Mouse (Mus musculus) B cell, adult (primary cell): ENCODE data around the gene Car14. TPM values are rescaled to one million over a fixed set of nuclear protein-coding genes. Genes with fewer than 3 reads are reported as not detected.

Source experiments
- total RNA-seq: library from RNA; stranded (reverse); gene quantifications from 4 replicates; pipeline ENCODE4 v1.2.4, GENCODE M21; 2023; ENCODE audit not compliant: inconsistent age

Car14 gene
- not detected in 4 replicates for total RNA-seq

DNA sequence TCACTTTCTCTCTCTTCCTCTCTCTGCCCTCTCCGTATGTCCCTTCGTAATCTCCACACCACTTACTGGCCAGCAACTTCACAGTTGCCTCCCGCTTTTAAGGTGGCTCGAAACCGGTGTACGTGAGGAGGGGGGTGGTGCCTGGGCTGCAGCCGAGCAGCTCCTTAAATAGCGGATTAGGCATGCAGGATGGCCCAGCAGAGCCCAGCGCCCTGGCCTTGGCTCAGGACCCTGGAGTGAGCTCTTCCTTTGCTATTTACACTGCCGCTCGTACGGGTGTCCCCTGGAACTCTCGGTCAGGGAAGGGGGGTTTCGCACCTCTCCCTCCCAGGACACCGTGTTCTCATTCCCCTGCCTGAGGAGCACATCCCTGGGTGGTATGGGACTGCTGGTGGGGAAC is at the start of gene Car14:
TSS of gene Car14 (minus strand) at position 124 of the 400 bp plus-strand sequence.

DNA sequence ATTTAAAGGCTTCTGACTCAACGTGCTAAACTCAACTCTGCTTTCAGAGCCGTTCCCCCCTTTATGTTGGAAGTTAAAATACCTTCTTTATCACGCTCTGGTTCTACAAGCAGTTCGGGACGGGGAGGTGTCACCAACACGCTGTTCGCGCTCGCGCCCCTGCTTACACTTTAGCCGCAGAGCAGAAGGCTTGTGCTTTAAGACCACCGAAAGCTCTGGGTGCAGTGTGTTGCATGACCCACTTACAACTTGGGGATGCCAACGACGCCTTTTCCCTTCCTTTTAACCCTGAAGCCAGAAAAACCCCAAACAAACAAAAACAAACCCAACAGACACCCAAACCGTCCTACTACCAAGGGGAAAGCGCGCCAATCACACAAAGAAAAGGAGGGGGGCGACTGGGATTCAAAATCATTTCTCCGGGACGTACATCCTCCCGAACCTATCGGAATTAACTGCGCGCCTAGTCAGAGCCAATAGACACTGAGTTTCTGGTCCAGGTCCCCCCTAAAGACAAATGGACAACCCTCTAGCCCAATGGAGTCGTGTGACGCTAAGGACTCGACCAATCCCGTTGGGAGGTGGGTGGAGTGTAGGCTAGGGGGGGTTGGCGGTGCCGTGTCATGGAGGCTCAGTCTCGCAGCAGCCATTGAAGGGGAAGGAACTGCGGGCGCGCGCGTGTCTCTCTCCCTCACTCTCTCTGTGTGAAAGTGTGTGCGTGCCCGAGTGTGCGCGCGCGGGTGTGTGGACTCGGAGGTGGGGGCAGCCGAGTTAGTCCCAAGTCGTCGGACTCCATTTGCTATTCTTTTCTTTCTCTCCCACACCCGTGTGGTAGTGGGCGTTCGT is 24.4 kb upstream of the Car14 start, which contains the start of gene Anp32e:
TSS of gene Anp32e (plus strand) at position 589 of the 846 bp plus-strand sequence.

DNA sequence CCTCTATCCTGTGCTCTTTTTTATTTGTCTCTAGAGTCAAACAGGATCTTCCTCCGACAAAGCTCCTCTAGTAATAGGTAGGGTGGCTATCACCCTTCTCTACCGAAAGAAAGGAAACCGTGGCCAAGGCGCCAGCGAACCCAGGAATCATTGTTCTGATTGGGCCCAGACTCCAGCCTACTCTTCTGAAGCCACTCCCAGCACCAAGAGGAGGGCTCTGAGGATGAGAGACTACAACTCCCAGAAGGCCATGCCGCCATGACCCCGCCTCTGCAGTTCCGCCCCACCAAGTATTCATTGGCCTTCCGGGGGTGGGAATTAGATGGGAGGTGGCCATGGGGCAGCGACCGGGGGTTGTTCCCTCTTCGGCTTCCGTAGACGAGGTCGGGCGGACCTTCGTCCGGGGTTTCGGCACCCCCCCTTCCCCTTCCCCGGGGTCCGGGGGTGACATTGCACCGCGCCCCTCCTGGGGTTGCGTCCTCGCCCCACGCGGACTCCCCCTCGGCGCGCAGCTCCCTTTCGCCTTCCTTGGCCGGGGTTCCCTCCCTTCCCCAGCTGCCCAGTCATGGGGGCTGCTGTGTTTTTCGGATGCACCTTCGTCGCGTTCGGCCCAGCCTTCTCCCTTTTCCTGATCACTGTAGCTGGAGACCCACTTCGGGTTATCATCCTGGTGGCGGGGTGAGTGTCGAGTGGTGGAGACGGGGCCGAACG is 10.7 kb downstream of the Car14 start, which contains the start of gene Aph1a:
TSS of gene Aph1a (plus strand) at position 364 of the 711 bp plus-strand sequence.

DNA sequence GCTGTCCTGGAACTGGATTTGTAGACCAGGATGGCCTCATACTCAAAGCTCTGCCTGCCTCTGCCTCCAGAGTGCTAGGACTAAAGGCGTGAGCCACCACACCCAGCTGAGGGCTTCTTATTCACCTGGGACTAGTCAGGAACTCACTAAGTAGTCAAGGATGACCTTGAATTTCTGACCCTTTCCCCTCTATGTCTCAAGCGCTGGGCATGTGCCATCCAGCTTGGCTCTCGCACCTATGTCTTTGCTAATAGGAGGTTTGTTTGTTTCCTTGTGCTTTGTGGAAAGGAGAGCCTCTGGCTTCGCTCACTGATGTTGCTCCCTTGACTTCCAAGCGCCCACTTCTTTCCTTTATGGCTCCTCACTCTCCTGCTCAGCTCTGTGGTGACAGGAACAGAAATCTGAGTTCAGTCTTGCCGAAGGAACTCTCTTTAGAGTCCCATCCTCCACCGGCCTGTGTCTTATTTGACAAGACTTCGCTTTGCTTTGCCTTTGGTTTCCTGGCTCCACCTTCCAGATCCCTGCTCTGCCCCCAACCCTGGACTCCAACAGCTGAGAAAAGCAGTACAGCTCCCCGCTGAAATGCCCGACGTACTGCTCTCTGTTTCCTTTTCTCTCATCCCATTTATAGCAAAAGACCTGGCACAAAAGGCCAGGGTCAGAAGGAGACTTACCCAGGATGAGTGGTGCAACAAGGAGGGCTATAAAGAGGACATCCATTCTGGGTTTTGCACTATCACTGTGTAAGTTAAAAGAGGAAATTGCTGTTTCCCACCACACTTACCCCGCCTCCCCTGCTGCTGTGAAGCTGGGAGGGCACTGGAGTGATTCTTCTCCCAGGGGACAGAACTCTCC is 13.1 kb downstream of the Car14 start, which contains the start of gene BC028528:
TSS of gene BC028528 (minus strand) at position 795 of the 855 bp plus-strand sequence.

GRCm38 (mm10) chr3:95881979-95882815 is 22.3 kb downstream of the Car14 start, which contains the start of gene Ciart:
TSS of gene Ciart (minus strand) at chr3:95882251.

DNA sequence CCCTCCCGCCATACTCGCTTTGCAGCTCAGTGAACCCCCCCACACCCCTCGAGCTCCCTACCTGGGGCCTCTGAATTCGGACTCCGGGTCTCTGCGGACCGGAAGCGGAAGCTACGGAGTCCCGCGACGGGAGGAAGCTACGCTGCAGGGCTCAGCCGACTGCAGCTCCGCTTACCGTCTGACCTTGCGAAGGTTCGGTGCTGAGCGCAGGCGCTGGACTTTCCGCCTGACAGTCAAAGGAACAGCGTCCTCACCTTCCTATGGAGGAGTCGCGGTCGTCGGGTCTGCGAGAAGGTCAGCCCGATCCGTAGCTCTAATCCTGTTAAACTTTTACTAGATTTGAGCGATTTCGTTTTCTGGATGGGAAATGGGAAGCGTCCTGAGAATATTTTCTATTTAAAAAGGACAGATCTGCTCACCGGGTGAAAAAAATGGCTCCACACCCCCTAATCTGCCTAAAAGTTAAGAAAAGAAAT is 33.1 kb downstream of the Car14 start, which contains the start of gene Mrps21:
TSS of gene Mrps21 (minus strand) at position 128 of the 476 bp plus-strand sequence.

GRCm38 (mm10) chr3:95855502-95856089 is 48.9 kb downstream of the Car14 start, which contains the start of gene Prpf3:
TSS of gene Prpf3 (minus strand) at chr3:95855885.

Other genes with a start within 250 kb of the Car14 start
- 360 to 419 TPM (median 383 TPM) in 4 replicates for gene Mcl1, start 245.9 kb downstream of the Car14 start, total RNA-seq
- 10.1 to 18.8 TPM (median 14.3 TPM) in 4 replicates for gene Adamtsl4, start 216.8 kb downstream of the Car14 start, total RNA-seq
- gene Ecm1, start 165.1 kb downstream of the Car14 start, total RNA-seq = 8.9 to 11.2 TPM (median 9.7 TPM) in 4 replicates
- gene Tars2, start 144.5 kb downstream of the Car14 start, total RNA-seq = 84.3 to 86.3 TPM (median 84.9 TPM) in 4 replicates
- gene Rprd2, start 85.8 kb downstream of the Car14 start, total RNA-seq = 93.2 to 115 TPM (median 103 TPM) in 4 replicates
- gene Prpf3, start 48.8 kb downstream of the Car14 start, total RNA-seq = 89.6 to 102 TPM (median 98.9 TPM) in 4 replicates
- 103 to 115 TPM (median 109 TPM) in 4 replicates for gene Mrps21, start 33.2 kb downstream of the Car14 start, total RNA-seq
- 219 to 247 TPM (median 225 TPM) in 4 replicates for gene Ciart, start 22.4 kb downstream of the Car14 start, total RNA-seq
- 51.8 to 76.7 TPM (median 72.8 TPM) in 4 replicates for gene BC028528, start 12.7 kb downstream of the Car14 start, total RNA-seq
- 44.8 to 57.9 TPM (median 54.3 TPM) in 4 replicates for gene Aph1a, start 10.7 kb downstream of the Car14 start, total RNA-seq
- gene Anp32e, start 24.6 kb upstream of the Car14 start, total RNA-seq = 103 to 121 TPM (median 117 TPM) in 4 replicates
- 203 to 253 TPM (median 234 TPM) in 4 replicates for gene Plekho1, start 91.3 kb upstream of the Car14 start, total RNA-seq
- 16.8 to 29.1 TPM (median 20.3 TPM) in 4 replicates for gene Vps45, start 153.8 kb upstream of the Car14 start, total RNA-seq
- gene Otud7b, start 199.8 kb upstream of the Car14 start, total RNA-seq = 53.7 to 61.3 TPM (median 54.9 TPM) in 4 replicates